Mouse (Mus musculus) liver, embryonic 14.5 days (tissue): ENCODE measurements around the gene Chkb. TPM values are rescaled to one million over a fixed set of nuclear protein-coding genes. Genes with fewer than 3 reads are reported as not detected.

Source experiments
- ATAC-seq: fragments of 200-750 bp; cut with Nextera tagmentation; 2 replicates; pipeline ENCODE4 v1.8.0; 2017; ENCODE audit warnings: moderate number of reproducible peaks, mild to moderate bottlenecking, moderate library complexity; ENCODE audit not compliant: insufficient read depth
- DNase-seq, 3 experiments: peaks; one replicate each; pipeline ENCODE4 v3.0.0-alpha.2; 2012 to 2013; ENCODE audit warnings: low read depth in 3 of 3, low spot score in 3 of 3
- H3K27ac ChIP-seq: fragments of 300-500 bp; sonication (generic); 2 replicates; pipeline ENCODE4 v1.5.1; 2014; ENCODE audit warnings: moderate library complexity, mild to moderate bottlenecking, control low read depth, inconsistent platforms
- H3K27me3 ChIP-seq: fragments of 300-500 bp; sonication (generic); 2 replicates; pipeline ENCODE4 v1.6.1; 2014; ENCODE audit warnings: mild to moderate bottlenecking, low read length, moderate library complexity; ENCODE audit not compliant: control insufficient read depth, insufficient read depth
- H3K36me3 ChIP-seq: fragments of 300-500 bp; sonication (generic); replicated peaks from 2 replicates; pipeline ENCODE4 v1.6.1; 2014; ENCODE audit warnings: low read depth; ENCODE audit not compliant: control insufficient read depth, insufficient read depth
- H3K4me1 ChIP-seq, 2 experiments: fragments of 200-500 bp in 1 of 2; fragments of 300-500 bp in 1 of 2; sonication (generic) in 1 of 2; replicated peaks; 2 replicates each; pipeline ENCODE4 v1.6.1; 2012 to 2014; ENCODE audit warnings: antibody characterized with exemption in 1 of 2, inconsistent platforms in 1 of 2, low read length in 1 of 2; ENCODE audit not compliant: control insufficient read depth in 2 of 2, insufficient read depth in 2 of 2
- H3K4me2 ChIP-seq: fragments of 300-500 bp; sonication (generic); 2 replicates; pipeline ENCODE4 v1.6.1; 2014; ENCODE audit warnings: low read depth, mild to moderate bottlenecking, control low read depth, moderate library complexity
- H3K4me3 ChIP-seq, 2 experiments: fragments of 200-500 bp in 1 of 2; fragments of 300-500 bp in 1 of 2; sonication (generic) in 1 of 2; 2 replicates each; pipeline ENCODE4 v1.5.1; 2012 to 2014; ENCODE audit warnings: low read depth in 2 of 2, low read length in 2 of 2, mild to moderate bottlenecking in 2 of 2, control low read depth in 1 of 2, inconsistent platforms in 1 of 2, moderate library complexity in 1 of 2; ENCODE audit not compliant: insufficient read depth in 1 of 2
- H3K9ac ChIP-seq: fragments of 300-500 bp; sonication (generic); replicated peaks from 2 replicates; pipeline ENCODE4 v1.6.1; 2014; ENCODE audit warnings: mild to moderate bottlenecking, control low read depth, moderate library complexity
- H3K9me3 ChIP-seq: fragments of 300-500 bp; sonication (generic); 2 replicates; pipeline ENCODE4 v1.6.1; 2016; ENCODE audit warnings: low read length, mixed read lengths; ENCODE audit not compliant: control insufficient read depth
- CTCF ChIP-seq: IDR thresholded peaks from 2 replicates; pipeline ENCODE4 v1.5.1; 2016; ENCODE audit warnings: antibody characterized with exemption, low read depth, control low read depth
- EP300 ChIP-seq: IDR thresholded peaks from 2 replicates; pipeline ENCODE4 v1.6.1; 2016; ENCODE audit warnings: antibody characterized with exemption, low read depth
- WGBS: fragments of 180-500 bp; shearing (Covaris S2); extraction: QIAGEN DNeasy Blood & Tissue Kit; methylation state at CpG from one replicate; pipeline ENCODE4 v1.1.7; 2014; ENCODE audit not compliant: insufficient replicate concordance; 5-methylcytosine and 5-hydroxymethylcytosine counted together
- polyA plus RNA-seq, 2 experiments: library from polyadenylated mRNA; depleted of rRNA in 1 of 2; stranded (reverse) in 1 of 2; unstranded in 1 of 2; fragments of >200 nt; fragmentation: Nextera tagmentation in 1 of 2; extraction: Ambion mirVana in 1 of 2; gene quantifications; 2 replicates each; pipeline versions ENCODE4 v1.2.1 to v1.2.3; 2012 to 2014

Gene Chkb
- polyA plus RNA-seq, 2 experiments, result 18.3 to 19.3 TPM

- peaks cover 19% of the 10 kb centered on the region for H3K27me3 ChIP-seq
- TF ChIP-seq EP300, result no peak
- TF ChIP-seq CTCF, result no peak
- H3K27ac ChIP-seq, result no peak overlapping the region
- DNase-seq, result no peak
- no peak overlapping the region for H3K4me2 ChIP-seq
- ATAC-seq, result no peak
- H3K4me3 ChIP-seq, result no peak overlapping the region
- H3K9ac ChIP-seq, result no peak overlapping the region
- no peaks in the 10 kb centered on the region for H3K4me1 ChIP-seq
- 30% methylated on average over 4 of the region's 6 CpGs for WGBS
- no peaks in the 10 kb centered on the region for H3K9me3 ChIP-seq
- H3K36me3 ChIP-seq, result no peaks in the 10 kb centered on the region
These were observed 25.1 kb upstream of the Chkb start for GRCm38 (mm10) chr15:89454857-89455256.

- H3K9ac ChIP-seq, result no peak within 1 kb of the TSS
- H3K27me3 ChIP-seq, result peaks cover 19% of the 10 kb centered on the region
- peak within 1 kb of the TSS; percentile 8 to 26; a peak in 2 of 4 replicates for H3K4me3 ChIP-seq
These were observed 24.3 kb upstream of the Chkb start, which contains the start of gene Mapk8ip2 for GRCm38 (mm10) chr15:89453865-89454478. TSS of gene Mapk8ip2 (plus strand) at chr15:89453913.

GRCm38 (mm10) chr15:89452906-89453864, 23.5 kb upstream of the Chkb start:
- Histone ChIP-seq H3K9me3 (no peaks in the 10 kb centered on the region), H3K4me3 (no peak overlapping the region), H3K4me1 (no peaks in the 10 kb centered on the region), H3K36me3 (no peaks in the 10 kb centered on the region), H3K27me3 (peaks cover 19% of the 10 kb centered on the region), H3K27ac (no peak overlapping the region), H3K4me2 (peak overlapping the region; percentile 50; the same call in 1 of the 2 replicates), H3K9ac (no peak overlapping the region)
- no peak for ATAC-seq
- 3% methylated on average over 24 of the region's 24 CpGs for WGBS
- DNase-seq, result peak in 2 of 3 experiments; percentile 39 to 43
- no peak for TF ChIP-seq CTCF
- TF ChIP-seq EP300, result no peak

More at GRCm38 (mm10) chr15:89453865-89454478, 24.3 kb upstream of the Chkb start, which contains the start of gene Mapk8ip2:
- Histone ChIP-seq H3K36me3 (no peaks in the 10 kb centered on the region), H3K9me3 (no peaks in the 10 kb centered on the region), H3K4me1 (no peaks in the 10 kb centered on the region), H3K4me2 (peak within 1 kb of the TSS; percentile 50), H3K27ac (no peak within 1 kb of the TSS)
- WGBS, result 2% methylated on average over 53 of the region's 53 CpGs
- DNase-seq, result no peak
- no peak for ATAC-seq
- no peak for TF ChIP-seq EP300
- TF ChIP-seq CTCF, result no peak

DNA sequence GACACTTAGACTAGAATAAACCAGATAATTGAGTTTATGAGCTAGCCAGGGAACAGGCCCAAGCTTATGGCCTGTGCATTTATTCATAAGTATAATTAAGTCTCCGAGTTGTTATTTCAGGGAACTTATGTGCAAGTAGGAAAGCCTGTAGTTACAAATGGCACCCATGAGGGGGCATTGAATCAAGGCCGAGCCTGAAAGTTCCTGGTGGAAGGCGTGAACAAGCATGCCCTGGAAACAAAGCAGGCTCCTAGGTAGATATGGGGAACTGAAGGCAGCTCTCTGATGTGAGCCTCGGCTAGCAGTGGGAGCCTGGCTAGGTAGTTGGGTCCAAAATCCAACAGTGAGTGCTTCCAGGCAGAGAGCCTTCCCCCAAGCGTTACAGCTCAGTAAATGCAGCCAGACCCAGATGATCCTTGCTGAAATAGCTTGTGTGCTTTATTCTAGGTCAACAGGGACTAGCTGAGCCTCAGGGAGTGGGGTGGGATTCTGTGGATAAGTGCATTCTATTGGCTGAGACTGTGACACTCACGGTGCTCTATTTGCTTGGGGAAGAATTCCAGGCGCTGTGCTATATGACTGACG, 12.9 kb upstream of the Chkb start:
- 37% methylated on average over 8 of the region's 8 CpGs for WGBS
- DNase-seq, result no peak
- no peaks in the 10 kb centered on the region for H3K27me3 ChIP-seq

GRCm38 (mm10) chr15:89435878-89436277, 6.2 kb upstream of the Chkb start:
- TF ChIP-seq CTCF, result no peak
- TF ChIP-seq EP300, result no peak
- Histone ChIP-seq H3K9me3 (no peaks in the 10 kb centered on the region), H3K4me2 (no peak overlapping the region), H3K4me1 (peaks cover 0 to 4% of the 10 kb centered on the region in 2 experiments; a peak in 2 of 4 replicates), H3K4me3 (no peak overlapping the region), H3K9ac (no peak overlapping the region), H3K27me3 (no peaks in the 10 kb centered on the region), H3K27ac (no peak overlapping the region), H3K36me3 (no peaks in the 10 kb centered on the region)
- ATAC-seq (no peak), DNase-seq (no peak)
- 65% methylated on average over 5 of the region's 5 CpGs for WGBS

More for the DNA sequence above, 12.9 kb upstream of the Chkb start:
- Histone ChIP-seq H3K9ac (no peak overlapping the region), H3K4me1 (no peaks in the 10 kb centered on the region), H3K4me3 (no peak overlapping the region), H3K27ac (no peak overlapping the region), H3K9me3 (no peaks in the 10 kb centered on the region), H3K36me3 (no peaks in the 10 kb centered on the region), H3K4me2 (no peak overlapping the region)
- TF ChIP-seq CTCF, result no peak
- TF ChIP-seq EP300, result no peak
- ATAC-seq, result no peak
